Mouse (Mus musculus) regulatory T cell (primary cell): ENCODE measurements around the gene Pif1.

Source experiments
- in situ Hi-C: fragments of 300-600 bp; cut with MboI, MseI; formaldehyde crosslinking; loops from one replicate; pipeline ENCODE4 v1.15.1; 2025; ENCODE audit warnings: high pct_unique_total_duplicates

Gene Pif1

GRCm38 (mm10) chr9:65631354-65632021, 44.5 kb downstream of the Pif1 start:
- in situ Hi-C loops = no loop called here

GRCm38 (mm10) chr9:65635766-65636165, 48.8 kb downstream of the Pif1 start:
- in situ Hi-C loops = no loop called here

- in situ Hi-C loops = no loop called here
These were observed 50.0 kb downstream of the Pif1 start for GRCm38 (mm10) chr9:65636926-65637325.

- in situ Hi-C loops = no loop called here
These were observed 52.1 kb downstream of the Pif1 start for GRCm38 (mm10) chr9:65639065-65639464.

- in situ Hi-C loops = no loop called here
These were observed 54.0 kb downstream of the Pif1 start for GRCm38 (mm10) chr9:65640838-65641410.

- in situ Hi-C loops = no loop called here
These were observed 54.6 kb downstream of the Pif1 start for GRCm38 (mm10) chr9:65641446-65642052.

GRCm38 (mm10) chr9:65642546-65642945, 55.6 kb downstream of the Pif1 start:
- in situ Hi-C loops = no loop called here

- in situ Hi-C loops = no loop called here
These were observed 58.0 kb downstream of the Pif1 start for GRCm38 (mm10) chr9:65644960-65645359.
